Mouse (Mus musculus) adipocyte (in vitro differentiated cells): ENCODE measurements around the gene Krtap21-1.

ENCODE experiments used
- DNase-seq: peaks from one replicate; pipeline ENCODE4 v3.0.0-alpha.2; 2016; ENCODE audit warnings: low spot score

Gene Krtap21-1

GRCm38 (mm10) chr16:89403768-89404167 is at the start of gene Krtap21-1:
Gene Krtap21-1, minus strand, starts transcription at chr16:89403868.
- no peak for DNase-seq

GRCm38 (mm10) chr16:89429586-89429985 is 25.9 kb upstream of the Krtap21-1 start:
- DNase-seq, result no peak

- no peak for DNase-seq
These were observed 21.6 kb upstream of the Krtap21-1 start for GRCm38 (mm10) chr16:89425310-89425709.

GRCm38 (mm10) chr16:89420011-89420410 is 16.3 kb upstream of the Krtap21-1 start, which contains the start of gene Krtap6-2:
Gene Krtap6-2, minus strand, starts transcription at chr16:89420111.
- no peak for DNase-seq

GRCm38 (mm10) chr16:89416311-89416710 is 12.6 kb upstream of the Krtap21-1 start:
- DNase-seq, result no peak

- no peak for DNase-seq
These were observed 6.8 kb upstream of the Krtap21-1 start for GRCm38 (mm10) chr16:89410345-89411068.

- no peak for DNase-seq
These were observed 30.8 kb downstream of the Krtap21-1 start for GRCm38 (mm10) chr16:89372734-89373461.
